Mouse (Mus musculus) forebrain, postnatal 0 days (tissue): ENCODE measurements at regions not wholly inside any gene's neighbourhood (a gene's known extent, or its start where the extent isn't known, plus 50 kb on each side); places are given as distances from the start of the nearest gene placed in this dataset.

Source experiments
- ATAC-seq: fragments of 200-750 bp; cut with Nextera tagmentation; 2 replicates; pipeline ENCODE4 v1.8.0; 2017; ENCODE audit warnings: mild to moderate bottlenecking, moderate library complexity
- DNase-seq: peaks from one replicate; pipeline ENCODE4 v3.0.0-alpha.2; 2015
- H3K27ac ChIP-seq: fragments of 300-500 bp; sonication (generic); 2 replicates; pipeline ENCODE4 v1.5.1; 2014; ENCODE audit warnings: low read depth, mild to moderate bottlenecking, antibody characterized with exemption, low read length, moderate library complexity, mixed read lengths
- H3K27me3 ChIP-seq: fragments of 300-500 bp; sonication (generic); 2 replicates; pipeline ENCODE4 v1.6.1; 2014; ENCODE audit warnings: mild to moderate bottlenecking, low read length, mixed read lengths; ENCODE audit not compliant: insufficient read depth
- H3K36me3 ChIP-seq: fragments of 300-500 bp; sonication (generic); 2 replicates; pipeline ENCODE4 v1.6.1; 2014; ENCODE audit warnings: mild to moderate bottlenecking, moderate library complexity; ENCODE audit not compliant: insufficient read depth
- H3K4me1 ChIP-seq: fragments of 300-500 bp; sonication (generic); 2 replicates; pipeline ENCODE4 v1.6.1; 2014; ENCODE audit warnings: antibody characterized with exemption; ENCODE audit not compliant: insufficient read depth
- H3K4me2 ChIP-seq: fragments of 300-500 bp; sonication (generic); 2 replicates; pipeline ENCODE4 v1.6.1; 2014; ENCODE audit warnings: low read depth, mild to moderate bottlenecking, moderate library complexity
- H3K4me3 ChIP-seq: fragments of 300-500 bp; sonication (generic); 2 replicates; pipeline ENCODE4 v1.5.1; 2014; ENCODE audit warnings: low read depth, low read length, mixed read lengths
- H3K9ac ChIP-seq: fragments of 300-500 bp; sonication (generic); 2 replicates; pipeline ENCODE4 v1.6.1; 2014; ENCODE audit warnings: mild to moderate bottlenecking
- H3K9me3 ChIP-seq: fragments of 300-500 bp; sonication (generic); 2 replicates; pipeline ENCODE4 v1.6.1; 2016; ENCODE audit warnings: low read length
- CTCF ChIP-seq: sonication (generic); IDR thresholded peaks from 2 replicates; pipeline ENCODE4 v1.5.1; 2016; ENCODE audit warnings: antibody characterized with exemption, control low read depth, low read depth
- WGBS: fragments of 180-500 bp; shearing (Covaris S2); extraction: QIAGEN DNeasy Blood & Tissue Kit; methylation state at CpG from one replicate; pipeline ENCODE4 v1.1.7; 2014; 5-methylcytosine and 5-hydroxymethylcytosine counted together

DNA sequence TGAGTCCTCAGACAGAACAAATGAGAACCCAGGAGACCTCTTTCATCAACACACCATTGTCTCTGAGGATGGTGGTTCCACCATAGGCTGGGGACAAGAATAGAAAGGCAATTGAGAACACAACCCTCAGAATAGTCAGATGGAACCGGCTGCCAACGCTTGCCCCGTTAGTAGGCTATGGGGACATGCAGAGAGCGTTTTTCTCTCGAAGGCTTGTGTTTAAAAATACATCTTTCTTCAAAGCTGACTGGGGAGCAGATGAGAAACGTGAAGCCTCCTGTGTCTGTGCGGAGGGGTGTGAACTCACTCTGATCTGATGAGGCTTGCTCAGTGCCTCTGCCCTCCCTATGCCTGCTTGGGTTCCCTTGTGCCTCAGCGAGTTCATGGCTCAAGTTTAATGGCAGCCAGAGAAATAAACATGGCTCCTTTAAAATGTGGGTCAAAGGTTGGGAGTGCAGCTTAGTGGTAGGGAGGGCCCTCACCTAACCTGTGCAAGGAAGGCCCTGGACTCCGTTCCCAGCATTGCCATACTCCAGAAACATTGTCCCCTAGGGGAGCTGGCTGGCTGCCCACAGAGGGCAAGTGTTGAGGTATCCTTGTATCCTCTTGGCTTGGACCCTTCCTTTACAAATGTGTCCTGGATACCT is 53.7 kb upstream of the Tarbp1 start:
- Histone ChIP-seq H3K36me3 (no peaks in the 10 kb centered on the region), H3K4me2 (no peak overlapping the region), H3K9me3 (no peaks in the 10 kb centered on the region), H3K4me3 (no peak overlapping the region), H3K27me3 (no peaks in the 10 kb centered on the region), H3K27ac (no peak overlapping the region), H3K9ac (no peak overlapping the region), H3K4me1 (peaks cover 14% of the 10 kb centered on the region; the same call in 1 of the 2 replicates)
- TF ChIP-seq CTCF, result no peak
- DNase-seq (no peak), ATAC-seq (no peak)
- 55% methylated on average over 9 of the region's 9 CpGs for WGBS

DNA sequence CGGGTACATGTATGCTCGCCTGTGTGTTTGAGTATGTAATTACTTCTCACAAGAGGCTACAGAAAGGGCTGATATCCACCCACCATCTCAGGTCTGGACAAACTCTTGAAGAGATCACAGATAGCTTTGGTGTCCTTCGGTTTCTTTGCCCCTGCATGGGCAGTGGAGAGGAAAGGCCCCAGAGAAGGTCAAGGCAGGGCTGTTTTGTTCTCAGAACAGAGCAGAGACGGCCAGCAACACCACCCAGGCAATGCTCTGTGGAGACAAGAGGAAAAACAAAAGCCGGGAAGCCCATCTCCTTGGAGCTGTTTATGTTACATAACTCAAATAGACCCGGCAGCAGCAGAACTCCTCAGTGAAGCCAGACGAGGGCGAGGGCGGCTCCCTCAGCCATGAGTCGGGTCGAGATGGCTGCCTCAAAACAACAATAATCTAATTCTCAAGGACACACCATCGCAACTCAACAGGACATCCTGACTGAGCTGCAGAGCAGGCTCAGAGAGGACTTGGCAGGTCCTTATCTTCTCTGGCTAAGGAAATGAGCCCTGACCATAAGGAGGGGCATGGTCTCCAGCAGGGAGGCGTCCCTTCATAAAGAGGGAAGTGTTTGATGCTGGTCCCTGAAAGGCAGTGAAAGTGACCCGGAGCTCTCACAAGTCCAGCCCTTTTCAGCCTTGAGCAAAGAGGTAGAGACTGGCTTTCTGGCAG is 52.2 kb upstream of the Tarbp1 start:
- no peak for TF ChIP-seq CTCF
- Histone ChIP-seq H3K4me1 (peaks cover 17% of the 10 kb centered on the region; the same call in 1 of the 2 replicates), H3K36me3 (no peaks in the 10 kb centered on the region), H3K9me3 (no peaks in the 10 kb centered on the region), H3K4me3 (no peak overlapping the region), H3K27me3 (no peaks in the 10 kb centered on the region), H3K27ac (0 out of 2 replicates have a peak overlapping the region, but pooled peaks have one; percentile 21), H3K4me2 (no peak overlapping the region), H3K9ac (no peak overlapping the region)
- ATAC-seq (no peak), DNase-seq (no peak)
- 73% methylated on average over 14 of the region's 14 CpGs for WGBS

DNA sequence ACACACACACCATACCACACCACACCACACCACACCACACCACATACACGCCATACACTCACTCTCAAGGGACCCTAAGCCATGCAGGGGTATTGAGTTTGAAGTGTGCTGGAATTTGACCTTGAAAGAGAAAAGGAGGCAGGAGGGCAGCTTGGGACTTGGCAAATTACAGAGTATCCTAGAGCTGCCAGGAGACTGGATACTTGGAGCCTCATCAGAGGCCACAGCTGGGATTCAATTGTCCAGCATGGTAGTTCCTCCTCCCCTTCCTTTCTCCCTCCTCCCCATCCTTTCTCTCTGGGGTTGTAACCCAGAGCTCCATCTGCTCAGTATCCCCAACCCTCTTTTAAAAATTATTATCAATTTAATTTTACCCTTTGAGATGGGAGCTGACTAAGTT is 50.7 kb upstream of the Tarbp1 start:
- no peak for DNase-seq
- no peak for TF ChIP-seq CTCF
- no peak overlapping the region for H3K9ac ChIP-seq

More for the DNA sequence above, 50.7 kb upstream of the Tarbp1 start:
- peaks cover 17% of the 10 kb centered on the region; the same call in 1 of the 2 replicates for H3K4me1 ChIP-seq
- no peak overlapping the region for H3K4me2 ChIP-seq
- no peaks in the 10 kb centered on the region for H3K27me3 ChIP-seq
- no peaks in the 10 kb centered on the region for H3K9me3 ChIP-seq
- H3K27ac ChIP-seq, result no peak overlapping the region
- WGBS, result 74% methylated on average over 1 of the region's 1 CpGs
- H3K4me3 ChIP-seq, result no peak overlapping the region
- no peak for ATAC-seq
- H3K36me3 ChIP-seq, result no peaks in the 10 kb centered on the region
